Mouse (Mus musculus) cerebellum, adult 2 months (tissue): ENCODE data around the gene Gga3.

Source experiments
- CTCF ChIP-seq: fragments of 200-500 bp; IDR thresholded peaks from 2 replicates; pipeline ENCODE4 v1.5.1; 2011; ENCODE audit warnings: low read depth, mild to moderate bottlenecking, control low read depth, low read length, moderate library complexity, borderline replicate concordance; ENCODE audit not compliant: insufficient read depth
- POLR2A ChIP-seq: fragments of 200-500 bp; IDR thresholded peaks from 2 replicates; pipeline ENCODE4 v1.6.1; 2011; ENCODE audit warnings: low read length, control low read depth, borderline replicate concordance; ENCODE audit not compliant: insufficient read depth

DNA sequence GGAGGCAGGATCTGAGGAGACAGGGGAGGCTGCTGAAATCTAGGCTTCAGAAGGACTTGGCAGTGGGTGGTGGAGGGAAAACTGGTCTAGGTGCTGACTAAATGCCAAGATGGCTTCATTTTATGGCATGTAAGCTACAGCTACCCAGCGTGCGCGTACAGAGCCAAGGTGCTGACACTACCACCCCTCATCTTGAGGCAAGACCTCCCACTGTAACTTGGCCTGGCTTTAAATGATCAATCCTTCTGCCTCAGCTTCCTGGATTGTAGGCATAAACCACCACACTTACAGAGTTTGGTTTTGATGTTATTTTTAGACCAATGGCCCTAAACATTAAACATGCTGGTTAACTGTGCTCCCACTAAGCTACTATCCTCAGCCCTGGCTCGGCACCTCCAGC, 35.7 kb upstream of the Gga3 start:
- TF ChIP-seq CTCF (no peak), POLR2A (no peak)
